Mouse (Mus musculus): ENCODE results near the gene Nck2.

GRCm38 (mm10) chr1:43395799-43396198 is 48.6 kb upstream of the Nck2 start:
- TF ChIP-seq POLR2A (IDR thresholded peaks at IDR 0.05; ENCODE audit: insufficient read depth, low read depth, low read length) (no peak), CTCF (IDR thresholded peaks at IDR 0.05; ENCODE audit: insufficient read depth, low read depth, low read length) (no peak)
